Mouse (Mus musculus): ENCODE measurements around the gene Slc16a13. TPM values are rescaled to one million over a fixed set of nuclear protein-coding genes. Genes with fewer than 3 reads are reported as not detected.
"Not testable (repeated sequence)": the region's sequence is repeated elsewhere in the genome, so short reads cannot be mapped to it uniquely, and the experiment has no call there.

The Slc16a13 gene
- total RNA-seq, 2 experiments from 2014 or later, result 7.2 to 8.1 TPM

- no peak for DNase-seq (ENCODE audit: low spot score in 2 of 2)
- intact Hi-C loops (cut with DNase I), result no loop called here
Measured at GRCm38 (mm10) chr11:70180496-70180895, 40.4 kb downstream of the Slc16a13 start.

- DNase-seq (ENCODE audit: low spot score in 2 of 2), result no peak
- intact Hi-C loops (cut with DNase I), result loop anchor here (1.0 kb wide), 1 partner anchor 105 kb away; no protein-coding TSS in a partner anchor
Measured at GRCm38 (mm10) chr11:70179401-70179800, 41.5 kb downstream of the Slc16a13 start.

GRCm38 (mm10) chr11:70178756-70179155 lies 42.1 kb downstream of the Slc16a13 start:
- intact Hi-C loops (cut with DNase I), result loop anchor here (1.0 kb wide), 1 partner anchor 104 kb away; no protein-coding TSS in a partner anchor
- DNase-seq (ENCODE audit: low spot score in 2 of 2), result no peak

GRCm38 (mm10) chr11:70178311-70178710 lies 42.6 kb downstream of the Slc16a13 start:
- DNase-seq (ENCODE audit: low spot score in 2 of 2), result no peak
- intact Hi-C loops (cut with DNase I), result no loop called here

- intact Hi-C loops (cut with DNase I), result no loop called here
- no peak for DNase-seq (ENCODE audit: low spot score in 2 of 2)
Measured at GRCm38 (mm10) chr11:70177647-70178046, 43.2 kb downstream of the Slc16a13 start.

- intact Hi-C loops (cut with DNase I), result no loop called here
- no peak for DNase-seq (ENCODE audit: low spot score in 2 of 2)
Measured at GRCm38 (mm10) chr11:70174491-70174890, 46.4 kb downstream of the Slc16a13 start.

GRCm38 (mm10) chr11:70172298-70172697 lies 48.6 kb downstream of the Slc16a13 start:
- DNase-seq (ENCODE audit: low spot score in 2 of 2), result no peak
- intact Hi-C loops (cut with DNase I), result no loop called here

- intact Hi-C loops (cut with DNase I), result no loop called here
- DNase-seq (ENCODE audit: low spot score in 2 of 2), result no peak
Measured at GRCm38 (mm10) chr11:70171847-70172246, 49.0 kb downstream of the Slc16a13 start.

GRCm38 (mm10) chr11:70171181-70171580 lies 49.7 kb downstream of the Slc16a13 start:
- intact Hi-C loops (cut with DNase I), result no loop called here

GRCm38 (mm10) chr11:70170291-70170690 lies 50.6 kb downstream of the Slc16a13 start:
- no peak for DNase-seq (ENCODE audit: low spot score in 2 of 2)
- intact Hi-C loops (cut with DNase I), result no loop called here

More at GRCm38 (mm10) chr11:70171181-70171580, 49.7 kb downstream of the Slc16a13 start:
- DNase-seq (ENCODE audit: low spot score in 2 of 2), result no peak

- not testable (repeated sequence) for DNase-seq (ENCODE audit: low spot score in 2 of 2)
Measured at GRCm38 (mm10) chr11:70169471-70169870, 51.4 kb downstream of the Slc16a13 start.

GRCm38 (mm10) chr11:70168136-70168535 lies 52.7 kb downstream of the Slc16a13 start:
- intact Hi-C loops (cut with DNase I), result no loop called here

More at GRCm38 (mm10) chr11:70169471-70169870, 51.4 kb downstream of the Slc16a13 start:
- intact Hi-C loops (cut with DNase I), result not testable (repeated sequence)

More at GRCm38 (mm10) chr11:70168136-70168535, 52.7 kb downstream of the Slc16a13 start:
- DNase-seq (ENCODE audit: low spot score in 2 of 2), result no peak

Small RNA genes within 50 kb of the gene (microRNA-seq; reads per million reads assigned to microRNA genes)
- gene Mir195a (1,504 reads per million, percentile 82 among the genes with 10 or more reads in this experiment), gene Mir497 (not detected), gene Mir497b (not detected)

Other genes with a start within 250 kb of the Slc16a13 start
- gene Ctdnep1, start 239.9 kb downstream of the Slc16a13 start, total RNA-seq (2021), result 100 to 1,000 TPM; 112 to 128 TPM
- 10 to 100 TPM; 79.2 to 88.5 TPM for gene Elp5, start 238.5 kb downstream of the Slc16a13 start, total RNA-seq (2021)
- gene Gabarap, start 229.9 kb downstream of the Slc16a13 start, total RNA-seq (2021), result 100 to 1,000 TPM; 199 to 219 TPM
- 10 to 100 TPM; 41.3 to 46.1 TPM for gene Phf23, start 225.3 kb downstream of the Slc16a13 start, total RNA-seq (2021)
- 10 to 100 TPM; 25.4 to 36.0 TPM for gene Dvl2, start 220.5 kb downstream of the Slc16a13 start, total RNA-seq (2021)
- gene Acadvl, start 205.7 kb downstream of the Slc16a13 start, total RNA-seq (2021), result 10 to 100 TPM; 54.3 to 58.5 TPM
- gene Dlg4, start 204.1 kb downstream of the Slc16a13 start, total RNA-seq (2021), result 100 to 1,000 TPM; 867 to 894 TPM
- 1 to 10 TPM in 1 of 2 experiments, under 1 TPM in 1; 0.99 to 1.1 TPM for gene Asgr1, start 167.0 kb downstream of the Slc16a13 start, total RNA-seq (2021)
- not detected for gene Asgr2, start 128.4 kb downstream of the Slc16a13 start, total RNA-seq (2021)
- 1 to 10 TPM in 1 of 2 experiments, under 1 TPM in 1; 0.72 to 1.4 TPM for gene Mgl2, start 90.7 kb downstream of the Slc16a13 start, total RNA-seq (2021)
- 1 to 10 TPM; 1.3 to 1.8 TPM for gene Clec10a, start 64.9 kb downstream of the Slc16a13 start, total RNA-seq (2021)
- 10 to 100 TPM; 30.7 to 38.2 TPM for gene Slc16a11, start 8.3 kb downstream of the Slc16a13 start, total RNA-seq (2021)
- 1 to 10 TPM; 1.7 to 1.8 TPM for gene Bcl6b, start 8.7 kb upstream of the Slc16a13 start, total RNA-seq (2021)
- 10 to 100 TPM; 46.9 to 50.3 TPM for gene 0610010K14Rik, start 16.9 kb upstream of the Slc16a13 start, total RNA-seq (2021)
- gene Gm21988, start 18.8 kb upstream of the Slc16a13 start, total RNA-seq (2021), result 1 to 10 TPM; 5.3 to 6.4 TPM
- gene Rnasek, start 18.8 kb upstream of the Slc16a13 start, total RNA-seq (2021), result 100 to 1,000 TPM; 246 to 287 TPM
- gene Alox12, start 34.3 kb upstream of the Slc16a13 start, total RNA-seq (2021), result under 1 TPM; 0.25 to 0.43 TPM
- under 1 TPM; 0.17 to 0.54 TPM for gene Alox12e, start 101.6 kb upstream of the Slc16a13 start, total RNA-seq (2021)
- under 1 TPM in 1 of 2 experiments, not detected in 1; 0.39 TPM for gene Alox15, start 131.0 kb upstream of the Slc16a13 start, total RNA-seq (2021)
- gene Pelp1, start 189.0 kb upstream of the Slc16a13 start, total RNA-seq (2021), result 10 to 100 TPM; 35.5 to 37.0 TPM
- 10 to 100 TPM; 55.5 to 76.0 TPM for gene Arrb2, start 211.6 kb upstream of the Slc16a13 start, total RNA-seq (2021)
- gene Med11, start 230.9 kb upstream of the Slc16a13 start, total RNA-seq (2021), result 10 to 100 TPM; 14.0 to 16.7 TPM
- gene Zmynd15, start 238.4 kb upstream of the Slc16a13 start, total RNA-seq (2021), result under 1 TPM; 0.12 to 0.86 TPM
- 1 to 10 TPM in 1 of 2 experiments, under 1 TPM in 1; 0.94 to 1.0 TPM for gene Cxcl16, start 238.9 kb upstream of the Slc16a13 start, total RNA-seq (2021)

Data from left cerebral cortex, postnatal 36 days (tissue).